Mouse (Mus musculus) CH12.LX (cell line): Measurements from ENCODE around the gene Tlx3. TPM values are rescaled to one million over a fixed set of nuclear protein-coding genes. Genes with fewer than 3 reads are reported as not detected.

Source experiments
- DNase-seq: peaks from one replicate; pipeline ENCODE4 v3.0.0-alpha.2; 2013; ENCODE audit errors: extremely low read depth
- H3K27ac ChIP-seq: 2 replicates; pipeline ENCODE4 v1.5.1; 2012; ENCODE audit warnings: low read depth, mild to moderate bottlenecking, control low read depth, moderate library complexity; ENCODE audit not compliant: insufficient read depth
- H3K27me3 ChIP-seq: replicated peaks from 2 replicates; pipeline ENCODE3; 2012; ENCODE audit warnings: inconsistent platforms
- H3K36me3 ChIP-seq, 2 experiments: replicated peaks in 1 of 2; 2 replicates each; pipeline versions ENCODE3 to v1.6.1; 2012; ENCODE audit warnings: inconsistent platforms in 1 of 2, low read length in 1 of 2, mild to moderate bottlenecking in 1 of 2, mixed read lengths in 1 of 2, moderate library complexity in 1 of 2; ENCODE audit not compliant: control insufficient read depth in 1 of 2, insufficient read depth in 1 of 2
- H3K4me1 ChIP-seq, 2 experiments: 2 replicates each; pipeline ENCODE4 v1.6.1; 2012; ENCODE audit warnings: inconsistent platforms in 1 of 2, moderate library complexity in 1 of 2; ENCODE audit not compliant: insufficient read depth in 2 of 2, control insufficient read depth in 1 of 2
- H3K4me2 ChIP-seq: 2 replicates; pipeline ENCODE4 v1.6.1; 2012; ENCODE audit warnings: low read depth, mild to moderate bottlenecking, control low read depth; ENCODE audit not compliant: poor library complexity, insufficient read depth, severe bottlenecking
- H3K4me3 ChIP-seq, 3 experiments: fragments of 150-350 bp in 1 of 3; sonication (generic) in 1 of 3; replicated peaks in 1 of 3; 2 replicates each; pipeline versions ENCODE3 to v1.5.1; 2011 to 2012; ENCODE audit warnings: low read depth in 2 of 3, low read length in 2 of 3, mild to moderate bottlenecking in 2 of 3, moderate library complexity in 2 of 3, control low read depth in 1 of 3, improper control_type of control experiment in 1 of 3, inconsistent platforms in 1 of 3, mixed read lengths in 1 of 3; ENCODE audit not compliant: poor library complexity in 1 of 3
- H3K79me2 ChIP-seq: replicated peaks from 2 replicates; pipeline ENCODE4 v1.6.1; 2012; ENCODE audit warnings: mild to moderate bottlenecking, moderate library complexity; ENCODE audit not compliant: control insufficient read depth, poor library complexity, insufficient read depth, severe bottlenecking; ENCODE audit errors: extremely low read depth
- H3K9ac ChIP-seq: 2 replicates; pipeline ENCODE4 v1.6.1; 2012; ENCODE audit warnings: low read depth, mild to moderate bottlenecking, control low read depth, moderate library complexity; ENCODE audit not compliant: insufficient read depth
- H3K9me3 ChIP-seq: replicated peaks from 2 replicates; pipeline ENCODE3; 2012; ENCODE audit warnings: low read length, inconsistent platforms, mixed read lengths
- BHLHE40 ChIP-seq: IDR thresholded peaks from 2 replicates; pipeline ENCODE4 v1.6.1; 2011; ENCODE audit warnings: mild to moderate bottlenecking, low read depth, low read length, improper control_type of control experiment
- CHD1 ChIP-seq: IDR thresholded peaks from 2 replicates; pipeline ENCODE4 v1.6.1; 2012; ENCODE audit warnings: low read depth, low read length, improper control_type of control experiment, inconsistent platforms
- CHD2 ChIP-seq: IDR thresholded peaks from 2 replicates; pipeline ENCODE4 v1.6.1; 2011; ENCODE audit warnings: low read length, improper control_type of control experiment
- CTCF ChIP-seq, 2 experiments: IDR thresholded peaks in 1 of 2; conservative IDR thresholded peaks in 1 of 2; 2 replicates each; pipeline ENCODE4 v1.5.1; 2011 to 2012; ENCODE audit warnings: low read depth in 2 of 2, low read length in 2 of 2, improper control_type of control experiment in 1 of 2, inconsistent platforms in 1 of 2, mild to moderate bottlenecking in 1 of 2, moderate library complexity in 1 of 2
- E2F4 ChIP-seq: IDR thresholded peaks from 2 replicates; pipeline ENCODE4 v1.6.1; 2011; ENCODE audit warnings: low read depth, low read length, improper control_type of control experiment; ENCODE audit not compliant: insufficient replicate concordance
- ELF1 ChIP-seq: IDR thresholded peaks from 2 replicates; pipeline ENCODE4 v1.6.1; 2014; ENCODE audit warnings: low read depth, mild to moderate bottlenecking, inconsistent platforms, low read length, improper control_type of control experiment
- EP300 ChIP-seq: IDR thresholded peaks from 2 replicates; pipeline ENCODE4 v1.6.1; 2011; ENCODE audit warnings: low read length, improper control_type of control experiment
- ETS1 ChIP-seq: conservative IDR thresholded peaks from 2 replicates; pipeline ENCODE4 v1.6.1; 2012; ENCODE audit warnings: low read depth, mild to moderate bottlenecking, inconsistent platforms, low read length, improper control_type of control experiment, moderate library complexity
- GABPA ChIP-seq: IDR thresholded peaks from 2 replicates; pipeline ENCODE4 v1.6.1; 2012; ENCODE audit warnings: low read depth, low read length, improper control_type of control experiment, inconsistent platforms; ENCODE audit not compliant: insufficient replicate concordance
- HCFC1 ChIP-seq: IDR thresholded peaks from 2 replicates; pipeline ENCODE4 v1.6.1; 2012; ENCODE audit warnings: low read depth, mild to moderate bottlenecking, inconsistent platforms, low read length, improper control_type of control experiment
- IRF4 ChIP-seq: IDR thresholded peaks from 2 replicates; pipeline ENCODE4 v1.6.1; 2014; ENCODE audit warnings: low read depth, mild to moderate bottlenecking, inconsistent platforms, low read length, improper control_type of control experiment
- JUND ChIP-seq: conservative IDR thresholded peaks from 2 replicates; pipeline ENCODE4 v1.6.1; 2011; ENCODE audit warnings: low read depth, low read length, improper control_type of control experiment
- KAT2A ChIP-seq: IDR thresholded peaks from 2 replicates; pipeline ENCODE4 v1.6.1; 2012; ENCODE audit warnings: low read length, improper control_type of control experiment, inconsistent platforms; ENCODE audit not compliant: insufficient replicate concordance
- MAFK ChIP-seq: IDR thresholded peaks from 2 replicates; pipeline ENCODE4 v1.6.1; 2011; ENCODE audit warnings: low read length, improper control_type of control experiment; ENCODE audit not compliant: insufficient replicate concordance
- MAX ChIP-seq: IDR thresholded peaks from 2 replicates; pipeline ENCODE4 v1.6.1; 2011; ENCODE audit warnings: low read length, improper control_type of control experiment
- MAZ ChIP-seq: IDR thresholded peaks from 2 replicates; pipeline ENCODE4 v1.6.1; 2012; ENCODE audit warnings: low read depth, mild to moderate bottlenecking, inconsistent platforms, low read length, improper control_type of control experiment, moderate library complexity
- MEF2A ChIP-seq: IDR thresholded peaks from 2 replicates; pipeline ENCODE4 v1.6.1; 2014; ENCODE audit warnings: low read depth, mild to moderate bottlenecking, inconsistent platforms, low read length, improper control_type of control experiment, borderline replicate concordance
- MYC ChIP-seq: IDR thresholded peaks from 2 replicates; pipeline ENCODE4 v1.6.1; 2011; ENCODE audit warnings: low read depth, mild to moderate bottlenecking, improper control_type of control experiment, low read length
- NRF1 ChIP-seq: IDR thresholded peaks from 2 replicates; pipeline ENCODE4 v1.6.1; 2014; ENCODE audit warnings: low read depth, mild to moderate bottlenecking, inconsistent platforms, low read length, improper control_type of control experiment, moderate library complexity
- PAX5 ChIP-seq: IDR thresholded peaks from 2 replicates; pipeline ENCODE4 v1.6.1; 2012; ENCODE audit warnings: low read length, inconsistent platforms, mixed read lengths
- POLR2A ChIP-seq: IDR thresholded peaks from 2 replicates; pipeline ENCODE4 v1.6.1; 2011; ENCODE audit warnings: low read depth, mild to moderate bottlenecking, improper control_type of control experiment, low read length
- POLR2AphosphoS2 ChIP-seq: IDR thresholded peaks from 2 replicates; pipeline ENCODE4 v1.6.1; 2011; ENCODE audit warnings: low read depth, low read length, improper control_type of control experiment
- RAD21 ChIP-seq: IDR thresholded peaks from 2 replicates; pipeline ENCODE4 v1.6.1; 2011; ENCODE audit warnings: low read depth, mild to moderate bottlenecking, low read length, improper control_type of control experiment, moderate library complexity
- RCOR1 ChIP-seq: conservative IDR thresholded peaks from 2 replicates; pipeline ENCODE4 v1.6.1; 2012; ENCODE audit warnings: low read depth, mild to moderate bottlenecking, inconsistent platforms, low read length, improper control_type of control experiment
- SIN3A ChIP-seq: IDR thresholded peaks from 2 replicates; pipeline ENCODE4 v1.6.1; 2012; ENCODE audit warnings: low read length, improper control_type of control experiment, inconsistent platforms
- SMC3 ChIP-seq: IDR thresholded peaks from 2 replicates; pipeline ENCODE4 v1.6.1; 2011; ENCODE audit warnings: low read depth, low read length, improper control_type of control experiment
- TCF12 ChIP-seq: IDR thresholded peaks from 2 replicates; pipeline ENCODE4 v1.6.1; 2014; ENCODE audit warnings: low read depth, mild to moderate bottlenecking, inconsistent platforms, low read length, improper control_type of control experiment
- UBTF ChIP-seq: IDR thresholded peaks from 2 replicates; pipeline ENCODE4 v1.6.1; 2012; ENCODE audit warnings: low read depth, mild to moderate bottlenecking, inconsistent platforms, low read length, improper control_type of control experiment, moderate library complexity
- USF1 ChIP-seq: IDR thresholded peaks from 2 replicates; pipeline ENCODE4 v1.6.1; 2014; ENCODE audit warnings: low read depth, mild to moderate bottlenecking, inconsistent platforms, low read length, improper control_type of control experiment
- ZC3H11A ChIP-seq: IDR thresholded peaks from 2 replicates; pipeline ENCODE4 v1.6.1; 2012; ENCODE audit warnings: low read depth, mild to moderate bottlenecking, inconsistent platforms, low read length, improper control_type of control experiment
- ZMIZ1 ChIP-seq: IDR thresholded peaks from 2 replicates; pipeline ENCODE4 v1.6.1; 2012; ENCODE audit warnings: low read depth, mild to moderate bottlenecking, inconsistent platforms, low read length, improper control_type of control experiment
- ZNF384 ChIP-seq: IDR thresholded peaks from 2 replicates; pipeline ENCODE4 v1.6.1; 2012; ENCODE audit warnings: low read depth, low read length, improper control_type of control experiment, inconsistent platforms
- dilution Hi-C: fragments of 300-500 bp; cut with MboI; formaldehyde crosslinking; loops from 2 replicates; pipeline ENCODE4 v1.14.3; 2020; ENCODE audit warnings: low sequenced_read_pairs; ENCODE audit not compliant: extremely low pct_unique_long_range_greater_than_20kb, extremely low pct_ligation_motif_present
- in situ Hi-C: fragments of 300-500 bp; cut with MboI; formaldehyde crosslinking; loops from 3 replicates; pipeline ENCODE4 v1.14.3; 2019; ENCODE audit warnings: low sequenced_read_pairs, low pct_ligation_motif_present, low pct_unique_long_range_greater_than_20kb, mixed read lengths
- polyA plus RNA-seq: library from polyadenylated mRNA; unstranded; fragments of >175 nt; gene quantifications from 2 replicates; pipeline ENCODE4 v1.2.1, GENCODE M21; 2012; ENCODE audit warnings: low read depth; ENCODE audit not compliant: insufficient read length
- total RNA-seq, 2 experiments: library from RNA; depleted of rRNA; stranded (reverse); fragments of 300-350 nt in 1 of 2; fragments of >200 nt in 1 of 2; gene quantifications; 2 replicates each; pipeline ENCODE4 v1.2.3; 2012 to 2014

Tlx3 gene
- total and polyA plus RNA-seq, 3 experiments = not detected

DNA sequence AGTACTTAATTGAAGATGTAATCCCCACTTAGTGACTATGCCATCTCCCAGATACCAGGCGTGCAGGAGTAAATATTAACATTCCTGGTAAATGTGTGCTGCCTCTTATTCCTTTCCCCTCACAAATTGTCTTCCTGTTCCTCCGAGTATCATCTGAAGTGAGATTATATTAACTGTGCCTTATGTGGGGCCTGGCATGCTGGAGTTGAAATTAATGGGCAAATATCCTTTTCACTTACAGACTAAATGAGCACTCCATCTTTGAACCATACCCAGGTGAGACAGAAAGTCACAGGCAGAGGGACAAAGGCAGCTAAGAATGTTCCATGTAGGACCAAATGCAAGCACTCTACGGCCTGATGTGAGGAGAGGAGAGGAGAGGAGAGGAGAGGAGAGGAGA, 27.6 kb downstream of the Tlx3 start:
- no peak for TF ChIP-seq PAX5
- no peak for TF ChIP-seq HCFC1
- no peak for TF ChIP-seq ZC3H11A
- no peak for TF ChIP-seq CHD1
- TF ChIP-seq CHD2 = no peak
- TF ChIP-seq SIN3A = no peak
- no peak for TF ChIP-seq GABPA
- TF ChIP-seq ZNF384 = no peak
- no peak for TF ChIP-seq MYC
- no peak for TF ChIP-seq RCOR1
- no peak for TF ChIP-seq E2F4
- TF ChIP-seq EP300 = no peak
- TF ChIP-seq POLR2A = no peak
- TF ChIP-seq MEF2A = no peak
- no peak for TF ChIP-seq MAZ
- TF ChIP-seq IRF4 = no peak
- no peak for TF ChIP-seq UBTF
- Histone ChIP-seq H3K4me3 (no peak overlapping the region), H3K79me2 (no peaks in the 10 kb centered on the region), H3K27ac (no peak overlapping the region), H3K4me1 (no peaks in the 10 kb centered on the region), H3K27me3 (no peaks in the 10 kb centered on the region), H3K4me2 (no peak overlapping the region), H3K9me3 (no peaks in the 10 kb centered on the region), H3K9ac (no peak overlapping the region), H3K36me3 (no peaks in the 10 kb centered on the region)
- dilution Hi-C loops = no loop called here
- no peak for DNase-seq
- in situ Hi-C loops = loop anchor here (5.0 to 10.0 kb wide), 4 partner anchors 122 to 539 kb away; no protein-coding TSS in a partner anchor

GRCm38 (mm10) chr11:33170489-33170888, 32.9 kb downstream of the Tlx3 start:
- Histone ChIP-seq H3K27ac (no peak overlapping the region), H3K79me2 (no peaks in the 10 kb centered on the region), H3K9me3 (no peaks in the 10 kb centered on the region), H3K27me3 (no peaks in the 10 kb centered on the region), H3K4me2 (no peak overlapping the region), H3K4me3 (no peak overlapping the region), H3K9ac (no peak overlapping the region), H3K36me3 (no peaks in the 10 kb centered on the region), H3K4me1 (peaks cover 0 to 3% of the 10 kb centered on the region in 2 experiments; a peak in 1 of 4 replicates)
- dilution Hi-C loops = no loop called here
- in situ Hi-C loops = loop anchor here (10.0 kb wide), 1 partner anchor 544 kb away; no protein-coding TSS in a partner anchor
- peak; percentile 77 for DNase-seq
- TF ChIP-seq SMC3 (peak; percentile 76), MAFK (no peak), ELF1 (no peak), NRF1 (no peak), RAD21 (peak; percentile 77), TCF12 (no peak), KAT2A (no peak), RCOR1 (no peak), HCFC1 (no peak), E2F4 (peak; percentile 63; the same call in 1 of the 2 replicates), ZNF384 (no peak), CHD1 (no peak), ZC3H11A (no peak), EP300 (no peak), SIN3A (no peak), ETS1 (no peak), UBTF (no peak), JUND (no peak), MAX (no peak), USF1 (no peak), MAZ (no peak), GABPA (no peak), POLR2AphosphoS2 (no peak), BHLHE40 (no peak), ZMIZ1 (no peak), CTCF (conservative IDR thresholded peaks at IDR 0.05 in 1 of 2, IDR thresholded peaks at IDR 0.05 in 1 of 2; ENCODE audit: low read depth in 2 of 2, low read length in 2 of 2) (peak; percentile 86 to 90)
